Comparison of ENCODE assay signal across 8 mouse cellular contexts in genomic region chr3:31056651-31057627, GRCm38 (mm10). TPM values are rescaled to one million over a fixed set of nuclear protein-coding genes. Genes with fewer than 3 reads are reported as not detected.
DNase-seq lines count a peak whose midpoint lies in the region; ATAC-seq lines count a peak whose summit lies in the region.

No protein-coding gene starts in this region.

- peak overlapping the region; percentile 35; the same call in 1 of the 2 replicates for H3K27ac ChIP-seq in hindbrain, embryonic 12.5 days

- H3K36me3 ChIP-seq in hindbrain, embryonic 12.5 days = no peaks in the 10 kb centered on the region

- peak; percentile 87 for ATAC-seq in hindbrain, embryonic 12.5 days (ENCODE audit: low FRiP score)

- H3K9me3 ChIP-seq in hindbrain, embryonic 12.5 days (replicated peaks) = no peaks in the 10 kb centered on the region

- H3K4me3 ChIP-seq in hindbrain, embryonic 12.5 days = peak overlapping the region; percentile 30

- H3K4me2 ChIP-seq in hindbrain, embryonic 12.5 days (replicated peaks) = peak overlapping the region; percentile 51

- H3K27me3 ChIP-seq in hindbrain, embryonic 12.5 days = no peaks in the 10 kb centered on the region

- WGBS in hindbrain, embryonic 12.5 days = 3% methylated on average over 30 of the region's 30 CpGs

- peaks cover 12% of the 10 kb centered on the region; the same call in 1 of the 2 replicates for H3K4me1 ChIP-seq in hindbrain, embryonic 12.5 days

- DNase-seq in R1 (ENCODE audit: low read depth, low spot score) = peak; percentile 95
- DNase-seq in cerebellum, postnatal 10 days = peak; percentile 83 to 89
- peak; percentile 71 to 72 for DNase-seq in frontal cortex, postnatal 10 days (ENCODE audit: low spot score in 2 of 2)
- peak; percentile 68 to 88 for DNase-seq in layer of hippocampus, postnatal 14 days (ENCODE audit: low spot score in 2 of 2)
- peak; percentile 80 for DNase-seq in lung, postnatal 14 days
- DNase-seq in retina, adult 2 months (ENCODE audit: low read depth, low spot score) = peak; percentile 57
- DNase-seq in thymus, postnatal 36 days = peak; percentile 55 to 69

- 0 out of 2 replicates have a peak overlapping the region, but pooled peaks have one; percentile 27 for H3K9ac ChIP-seq in hindbrain, embryonic 12.5 days

RNA-seq across cellular contexts. Expression of gene Skil, which starts 37.9 kb away (rescaled TPM):
- 51.9 and 52.8 TPM in 2 replicates for polyA plus RNA-seq in hindbrain, embryonic 12.5 days (2016; fragmentation: Nextera tagmentation; extraction: Ambion mirVana)
- 10 to 100 TPM; 62.7 to 63.9 TPM for total RNA-seq in layer of hippocampus, postnatal 14 days (2021)

Comparison
In these comparisons a context has a peak if more than half of its experiments do, and no peak if none do; other contexts are left out.
1. Peak in every context shown above with its lines: DNase-seq, ATAC-seq, H3K4me3 ChIP-seq and H3K27ac ChIP-seq.